Mouse (Mus musculus): Measurements from ENCODE around the gene Gatad2a. TPM values are rescaled to one million over a fixed set of nuclear protein-coding genes. Genes with fewer than 3 reads are reported as not detected.

The Gatad2a gene
- total RNA-seq, 1 experiment from 2014 or later, result 63.5 TPM

GRCm38 (mm10) chr8:69918506-69918905 lies 77.7 kb downstream of the Gatad2a start:
- no peak for ATAC-seq (replicated peaks in 1 of 2; ENCODE audit: insufficient read depth in 1 of 2, low FRiP score in 2 of 2, low TSS enrichment in 1 of 2, low read depth in 1 of 2, poor library complexity in 2 of 2, severe bottlenecking in 2 of 2)

- no peak for ATAC-seq (replicated peaks in 1 of 2; ENCODE audit: insufficient read depth in 1 of 2, low FRiP score in 2 of 2, low TSS enrichment in 1 of 2, low read depth in 1 of 2, poor library complexity in 2 of 2, severe bottlenecking in 2 of 2)
Observed at GRCm38 (mm10) chr8:69915748-69916147, 80.4 kb downstream of the Gatad2a start.

DNA sequence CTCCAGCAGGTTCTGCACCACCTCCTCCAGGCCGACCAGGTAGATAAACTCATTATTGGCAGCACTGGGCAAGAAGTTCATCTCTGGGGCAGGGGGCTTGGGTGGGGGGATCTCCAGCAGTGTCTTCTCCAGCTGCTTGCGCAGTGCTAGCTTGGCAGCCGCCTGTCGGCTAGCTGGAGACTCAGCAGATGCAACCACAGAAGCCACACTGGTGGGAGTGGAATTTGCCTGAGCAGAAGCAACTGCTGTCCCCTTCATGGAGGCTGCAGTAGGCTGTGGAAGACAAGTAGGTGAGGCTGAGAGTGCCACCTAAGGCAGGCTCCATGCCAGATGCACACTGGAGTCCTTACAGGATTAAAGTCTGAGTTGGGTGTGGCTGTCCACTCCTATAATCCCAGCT lies 81.7 kb downstream of the Gatad2a start:
- ATAC-seq (replicated peaks in 1 of 2; ENCODE audit: insufficient read depth in 1 of 2, low FRiP score in 2 of 2, low TSS enrichment in 1 of 2, low read depth in 1 of 2, poor library complexity in 2 of 2, severe bottlenecking in 2 of 2), result no peak

- no peak for ATAC-seq (replicated peaks in 1 of 2; ENCODE audit: insufficient read depth in 1 of 2, low FRiP score in 2 of 2, low TSS enrichment in 1 of 2, low read depth in 1 of 2, poor library complexity in 2 of 2, severe bottlenecking in 2 of 2)
Observed at GRCm38 (mm10) chr8:69912478-69913074, 83.6 kb downstream of the Gatad2a start.

GRCm38 (mm10) chr8:69911917-69912316 lies 84.3 kb downstream of the Gatad2a start:
- ATAC-seq (replicated peaks in 1 of 2; ENCODE audit: insufficient read depth in 1 of 2, low FRiP score in 2 of 2, low TSS enrichment in 1 of 2, low read depth in 1 of 2, poor library complexity in 2 of 2, severe bottlenecking in 2 of 2), result no peak

DNA sequence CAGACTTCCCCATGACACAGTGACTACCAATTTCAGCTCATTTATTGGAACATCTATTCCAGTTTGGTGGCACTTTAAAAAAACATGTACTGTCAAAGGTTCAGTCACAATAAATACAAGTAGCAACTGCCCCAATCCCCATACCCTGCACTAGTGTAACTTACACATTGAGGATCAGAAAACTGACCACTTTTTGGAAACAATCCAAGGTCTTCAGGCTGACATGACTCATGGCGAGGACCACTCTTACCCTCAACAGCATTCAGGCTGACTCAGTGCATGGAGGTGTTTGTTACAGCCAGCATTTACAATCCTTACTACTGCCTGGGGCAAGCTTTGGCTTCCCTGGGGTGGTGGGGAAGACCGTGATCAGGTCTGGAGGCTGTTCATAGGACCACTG lies 89.1 kb downstream of the Gatad2a start:
- ATAC-seq (replicated peaks in 1 of 2; ENCODE audit: insufficient read depth in 1 of 2, low FRiP score in 2 of 2, low TSS enrichment in 1 of 2, low read depth in 1 of 2, poor library complexity in 2 of 2, severe bottlenecking in 2 of 2), result no peak

DNA sequence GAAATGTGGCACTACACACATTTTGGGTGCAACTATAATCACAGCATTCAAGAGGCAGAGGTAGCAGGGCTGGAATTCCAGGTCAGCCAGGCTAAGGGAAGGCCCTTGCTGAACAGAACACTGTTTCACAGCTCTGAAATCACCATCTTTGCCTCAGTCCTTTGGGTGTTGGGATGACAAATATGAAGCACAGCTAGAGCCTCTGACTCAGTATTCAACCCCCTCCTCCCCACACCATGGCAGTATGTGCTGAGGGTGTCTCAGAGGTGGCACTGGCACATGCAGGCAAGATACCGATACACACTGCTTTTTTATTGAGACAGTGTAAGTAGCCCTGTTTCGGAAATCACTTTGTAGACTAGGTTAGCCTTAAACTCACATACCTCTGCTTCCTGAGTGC lies 89.9 kb downstream of the Gatad2a start:
- ATAC-seq (replicated peaks in 1 of 2; ENCODE audit: insufficient read depth in 1 of 2, low FRiP score in 2 of 2, low TSS enrichment in 1 of 2, low read depth in 1 of 2, poor library complexity in 2 of 2, severe bottlenecking in 2 of 2), result no peak

- no peak for ATAC-seq (replicated peaks in 1 of 2; ENCODE audit: insufficient read depth in 1 of 2, low FRiP score in 2 of 2, low TSS enrichment in 1 of 2, low read depth in 1 of 2, poor library complexity in 2 of 2, severe bottlenecking in 2 of 2)
Observed at GRCm38 (mm10) chr8:69904096-69904495, 92.1 kb downstream of the Gatad2a start.

GRCm38 (mm10) chr8:69903063-69903542 lies 93.1 kb downstream of the Gatad2a start:
- peak; percentile 68 to 71 for ATAC-seq (replicated peaks in 1 of 2; ENCODE audit: insufficient read depth in 1 of 2, low FRiP score in 2 of 2, low TSS enrichment in 1 of 2, low read depth in 1 of 2, poor library complexity in 2 of 2, severe bottlenecking in 2 of 2)

DNA sequence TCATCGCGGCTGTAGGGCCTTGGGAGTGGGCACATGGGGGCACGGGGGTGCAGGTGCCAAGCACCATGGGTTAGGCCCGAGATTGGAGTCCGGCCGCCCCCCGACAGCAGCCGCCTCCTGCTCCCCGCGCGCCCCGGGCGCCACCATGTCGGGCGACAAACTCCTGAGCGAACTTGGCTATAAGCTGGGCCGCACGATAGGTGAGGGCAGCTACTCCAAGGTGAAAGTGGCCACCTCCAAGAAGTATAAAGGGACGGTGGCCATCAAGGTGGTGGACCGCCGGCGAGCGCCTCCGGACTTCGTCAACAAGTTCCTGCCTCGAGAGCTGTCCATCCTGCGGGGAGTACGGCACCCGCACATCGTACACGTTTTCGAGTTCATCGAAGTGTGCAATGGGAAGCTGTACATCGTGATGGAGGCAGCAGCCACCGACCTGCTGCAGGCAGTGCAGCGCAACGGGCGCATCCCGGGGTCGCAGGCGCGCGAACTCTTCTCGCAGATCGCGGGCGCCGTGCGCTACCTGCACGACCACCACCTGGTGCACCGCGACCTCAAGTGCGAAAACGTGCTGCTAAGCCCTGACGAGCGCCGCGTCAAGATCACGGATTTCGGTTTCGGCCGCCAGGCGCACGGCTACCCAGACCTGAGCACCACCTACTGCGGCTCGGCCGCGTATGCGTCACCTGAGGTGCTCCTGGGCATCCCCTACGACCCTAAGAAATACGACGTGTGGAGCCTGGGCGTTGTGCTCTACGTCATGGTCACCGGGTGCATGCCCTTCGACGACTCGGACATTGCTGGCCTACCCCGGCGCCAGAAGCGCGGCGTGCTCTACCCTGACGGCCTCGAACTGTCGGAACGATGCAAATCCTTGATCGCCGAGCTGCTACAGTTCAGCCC lies 93.8 kb downstream of the Gatad2a start, which contains the start of the genes Tssk6, Ndufa13 and Yjefn3:
Tssk6 (plus strand) TSS at position 22 of the 900 bp plus-strand sequence.
Ndufa13 (minus strand) TSS at position 396 of the 900 bp plus-strand sequence.
Yjefn3 (minus strand) TSS at position 550 of the 900 bp plus-strand sequence.
- peak in 1 of 2 experiments; percentile 12; a peak in 1 of 4 replicates for ATAC-seq (replicated peaks in 1 of 2; ENCODE audit: insufficient read depth in 1 of 2, low FRiP score in 2 of 2, low TSS enrichment in 1 of 2, low read depth in 1 of 2, poor library complexity in 2 of 2, severe bottlenecking in 2 of 2)

DNA sequence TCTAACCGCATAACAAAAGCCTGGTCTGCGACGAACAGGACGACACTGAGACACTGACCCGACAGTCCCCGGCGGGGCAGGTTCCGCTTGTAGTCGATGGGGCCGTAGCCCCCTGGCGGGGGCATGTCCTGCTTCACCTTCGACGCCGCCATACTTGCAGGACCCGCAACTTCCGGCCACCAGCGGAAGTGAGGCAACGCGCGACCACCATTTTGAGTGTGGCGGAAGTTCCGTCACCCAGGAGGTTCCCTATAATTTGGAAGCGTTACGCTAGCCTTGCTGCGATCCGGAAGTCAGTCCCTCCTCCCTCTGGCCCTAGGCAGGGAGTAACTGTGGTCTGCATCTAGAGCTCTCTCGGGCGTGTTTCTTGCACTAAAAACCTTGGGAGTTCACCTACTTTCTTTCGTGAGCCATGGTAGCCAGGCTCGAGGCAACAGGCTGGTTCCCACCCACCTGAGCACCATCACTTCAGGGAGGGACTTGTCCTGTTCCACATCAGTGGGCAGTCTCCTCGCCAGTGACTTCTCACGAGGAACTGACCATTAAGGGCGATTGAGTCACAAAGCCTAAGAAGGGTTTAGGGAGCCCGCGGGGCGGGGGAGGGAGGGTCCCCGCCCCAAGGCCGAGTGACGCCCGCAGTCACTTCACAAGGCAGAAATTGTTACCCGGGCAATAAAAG lies 94.6 kb downstream of the Gatad2a start:
- ATAC-seq (replicated peaks in 1 of 2; ENCODE audit: insufficient read depth in 1 of 2, low FRiP score in 2 of 2, low TSS enrichment in 1 of 2, low read depth in 1 of 2, poor library complexity in 2 of 2, severe bottlenecking in 2 of 2), result peak; percentile 76 to 81

GRCm38 (mm10) chr8:69900895-69901451 lies 95.2 kb downstream of the Gatad2a start:
- no peak for ATAC-seq (replicated peaks in 1 of 2; ENCODE audit: insufficient read depth in 1 of 2, low FRiP score in 2 of 2, low TSS enrichment in 1 of 2, low read depth in 1 of 2, poor library complexity in 2 of 2, severe bottlenecking in 2 of 2)

DNA sequence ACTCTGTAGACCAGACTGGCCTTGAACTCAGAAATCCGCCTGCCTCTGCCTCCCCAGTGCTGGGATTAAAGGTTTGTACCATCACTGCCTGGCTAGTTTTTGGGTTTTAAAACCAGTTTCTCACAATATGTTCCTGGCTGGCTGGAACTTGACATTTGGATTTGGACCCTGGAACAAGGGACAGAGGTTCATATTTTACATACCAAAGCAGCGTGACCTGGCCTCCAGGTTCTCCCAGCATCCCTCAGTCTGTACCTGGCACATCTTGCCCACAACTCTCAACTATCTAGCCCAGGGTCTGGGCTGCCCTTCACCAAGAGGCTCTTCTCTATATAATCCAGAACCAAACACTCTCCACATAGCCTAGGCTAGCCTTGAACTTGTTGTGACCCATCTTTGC lies 96.3 kb downstream of the Gatad2a start:
- ATAC-seq (replicated peaks in 1 of 2; ENCODE audit: insufficient read depth in 1 of 2, low FRiP score in 2 of 2, low TSS enrichment in 1 of 2, low read depth in 1 of 2, poor library complexity in 2 of 2, severe bottlenecking in 2 of 2), result no peak

DNA sequence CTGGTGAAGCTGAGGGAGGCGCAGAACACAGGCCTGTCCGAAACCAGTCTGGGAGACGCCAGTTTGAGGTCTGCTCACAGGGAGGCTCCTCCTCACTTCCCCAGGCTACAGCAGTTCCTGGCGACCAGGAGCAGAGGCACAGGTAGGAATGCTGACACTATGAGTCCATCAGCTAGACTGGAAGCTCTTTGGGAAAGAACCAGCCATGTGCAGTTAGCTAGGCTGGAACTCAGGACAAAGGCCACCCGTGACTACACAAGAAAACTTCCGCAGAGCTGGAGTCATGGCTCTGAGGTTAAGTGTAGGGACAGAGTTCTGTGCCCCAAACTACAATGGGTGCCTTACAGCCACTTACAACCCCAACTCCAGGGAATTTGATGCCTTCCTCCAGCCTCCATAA lies 98.3 kb downstream of the Gatad2a start:
- no peak for ATAC-seq (replicated peaks in 1 of 2; ENCODE audit: insufficient read depth in 1 of 2, low FRiP score in 2 of 2, low TSS enrichment in 1 of 2, low read depth in 1 of 2, poor library complexity in 2 of 2, severe bottlenecking in 2 of 2)

GRCm38 (mm10) chr8:69895772-69896451 lies 100.3 kb downstream of the Gatad2a start:
- ATAC-seq (replicated peaks in 1 of 2; ENCODE audit: insufficient read depth in 1 of 2, low FRiP score in 2 of 2, low TSS enrichment in 1 of 2, low read depth in 1 of 2, poor library complexity in 2 of 2, severe bottlenecking in 2 of 2), result no peak

DNA sequence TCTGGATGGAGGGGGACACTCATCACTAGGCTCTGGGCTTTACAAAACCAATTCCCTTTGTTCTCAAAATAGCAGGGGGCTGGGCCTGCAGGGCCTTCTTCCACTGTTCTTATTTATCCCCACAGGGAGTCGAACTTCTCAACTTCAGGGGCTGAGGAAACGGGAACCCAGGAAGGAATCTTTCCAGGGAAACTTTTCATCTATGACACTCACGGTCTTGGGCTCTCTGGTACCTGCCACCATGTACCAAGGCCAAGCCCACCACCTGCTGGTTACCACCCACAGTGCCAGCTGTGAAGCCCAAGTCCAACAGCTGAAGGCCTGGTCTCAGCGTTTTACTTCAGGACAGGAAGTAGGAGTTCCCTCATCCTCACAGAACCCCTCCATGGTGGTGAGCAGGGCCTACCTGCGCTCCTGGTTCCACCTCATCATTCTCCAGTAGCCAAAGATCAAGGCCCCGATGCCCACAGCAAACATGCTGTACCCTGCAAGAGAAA lies 101.3 kb downstream of the Gatad2a start:
- ATAC-seq (replicated peaks in 1 of 2; ENCODE audit: insufficient read depth in 1 of 2, low FRiP score in 2 of 2, low TSS enrichment in 1 of 2, low read depth in 1 of 2, poor library complexity in 2 of 2, severe bottlenecking in 2 of 2), result no peak

- 0 out of 4 replicates have a peak, but pooled peaks of 1 of the 2 experiments have one; percentile 30 for ATAC-seq (replicated peaks in 1 of 2; ENCODE audit: insufficient read depth in 1 of 2, low FRiP score in 2 of 2, low TSS enrichment in 1 of 2, low read depth in 1 of 2, poor library complexity in 2 of 2, severe bottlenecking in 2 of 2)
Observed at GRCm38 (mm10) chr8:69893863-69894262, 102.3 kb downstream of the Gatad2a start.

Data from hematopoietic stem cell, adult 5-6 weeks (primary cell).